ENCODE assay signal across 23 mouse cellular contexts in genomic region chr17:32376475-32376874, GRCm38 (mm10). TPM values are rescaled to one million over a fixed set of nuclear protein-coding genes. Genes with fewer than 3 reads are reported as not detected.
DNase-seq lines count a peak whose midpoint lies in the region; ATAC-seq lines count a peak whose summit lies in the region.
"Had no signal": no experiment of that assay in that cellular context is flagged by ENCODE, and none has a peak within 500 bp of the region (broad histone marks: within the 10 kb centered on the region; RNA-seq: fewer than 3 reads in every experiment).

No protein-coding gene starts in this region.

- DNase-seq in heart, adult 11 months: peak; percentile 85
- DNase-seq in liver: no peak
- DNase-seq in cerebellum, postnatal 10 days: no peak
- DNase-seq: cerebellum, adult 18-20 months; gastrocnemius, postnatal 25 days; kidney, adult 2 months; kidney, postnatal 10 days; left cerebral cortex, postnatal 4 days had no signal

- no peak overlapping the region for H3K27ac ChIP-seq in heart, embryonic 12.5 days (ENCODE audit: poor library complexity, severe bottlenecking)
- H3K27ac ChIP-seq in liver, embryonic 12.5 days: peak overlapping the region; percentile 27
- H3K27ac ChIP-seq in intestine, embryonic 16.5 days (ENCODE audit: low read length): no peak overlapping the region
- H3K27ac ChIP-seq in midbrain, embryonic 16.5 days (ENCODE audit: low read length): no peak overlapping the region
- H3K27ac ChIP-seq: forebrain, embryonic 10.5 days; hindbrain, postnatal 0 days; macrophage; midbrain, embryonic 10.5 days had no signal

- peaks cover 20% of the 10 kb centered on the region for H3K36me3 ChIP-seq in heart, embryonic 12.5 days
- peaks cover 21% of the 10 kb centered on the region for H3K36me3 ChIP-seq in liver, embryonic 12.5 days
- H3K36me3 ChIP-seq in intestine, embryonic 16.5 days (ENCODE audit: control insufficient read depth, insufficient read depth, low read length): no peaks in the 10 kb centered on the region
- H3K36me3 ChIP-seq in midbrain, embryonic 16.5 days (ENCODE audit: control insufficient read depth, insufficient read depth, low read length): peaks cover 22% of the 10 kb centered on the region
- H3K36me3 ChIP-seq: G1E had no signal

- 90% methylated on average over 15 of the region's 15 CpGs for WGBS in heart, embryonic 12.5 days
- 85% methylated on average over 15 of the region's 15 CpGs for WGBS in liver, embryonic 12.5 days (ENCODE audit: insufficient replicate concordance)
- 83% methylated on average over 15 of the region's 15 CpGs for WGBS in intestine, embryonic 16.5 days
- 87% methylated on average over 15 of the region's 15 CpGs for WGBS in midbrain, embryonic 16.5 days

- H3K9me3 ChIP-seq in heart, embryonic 12.5 days (replicated peaks): no peaks in the 10 kb centered on the region
- H3K9me3 ChIP-seq in liver, embryonic 12.5 days (replicated peaks): no peaks in the 10 kb centered on the region
- H3K9me3 ChIP-seq in intestine, embryonic 16.5 days (ENCODE audit: control insufficient read depth, low read length): no peaks in the 10 kb centered on the region
- no peaks in the 10 kb centered on the region for H3K9me3 ChIP-seq in midbrain, embryonic 16.5 days (replicated peaks; ENCODE audit: control insufficient read depth, low read length, poor library complexity, severe bottlenecking)
- H3K9me3 ChIP-seq: forebrain, embryonic 10.5 days; G1E; midbrain, embryonic 10.5 days had no signal

- no peak overlapping the region for H3K9ac ChIP-seq in heart, embryonic 12.5 days
- no peak overlapping the region for H3K9ac ChIP-seq in liver, embryonic 12.5 days
- H3K9ac ChIP-seq in intestine, embryonic 16.5 days (ENCODE audit: low read depth, low read length): no peak overlapping the region
- no peak overlapping the region for H3K9ac ChIP-seq in midbrain, embryonic 16.5 days (ENCODE audit: low read depth, low read length)

- H3K4me1 ChIP-seq in heart, embryonic 12.5 days (replicated peaks): no peaks in the 10 kb centered on the region
- peaks cover 19% of the 10 kb centered on the region for H3K4me1 ChIP-seq in liver, embryonic 12.5 days
- no peaks in the 10 kb centered on the region; the same call in 1 of the 2 replicates for H3K4me1 ChIP-seq in intestine, embryonic 16.5 days (ENCODE audit: control insufficient read depth, insufficient read depth, low read length)
- no peaks in the 10 kb centered on the region for H3K4me1 ChIP-seq in midbrain, embryonic 16.5 days (ENCODE audit: control insufficient read depth, insufficient read depth, low read length)

- H3K4me2 ChIP-seq in heart, embryonic 12.5 days: no peak overlapping the region
- no peak overlapping the region for H3K4me2 ChIP-seq in liver, embryonic 12.5 days
- no peak overlapping the region for H3K4me2 ChIP-seq in intestine, embryonic 16.5 days (ENCODE audit: low read depth, low read length)
- H3K4me2 ChIP-seq in midbrain, embryonic 16.5 days (ENCODE audit: low read length): no peak overlapping the region

- no peak overlapping the region for H3K4me3 ChIP-seq in heart, embryonic 12.5 days
- H3K4me3 ChIP-seq in liver, embryonic 12.5 days: no peak overlapping the region
- H3K4me3 ChIP-seq in intestine, embryonic 16.5 days (ENCODE audit: low read length): no peak overlapping the region
- no peak overlapping the region for H3K4me3 ChIP-seq in midbrain, embryonic 16.5 days (ENCODE audit: low read depth, low read length)
- H3K4me3 ChIP-seq: forebrain, embryonic 10.5 days; midbrain, embryonic 10.5 days had no signal

- no peak for ATAC-seq in heart, embryonic 12.5 days (ENCODE audit: insufficient number of reproducible peaks, low FRiP score)
- ATAC-seq in liver, embryonic 12.5 days: 0 out of 2 replicates have a peak, but pooled peaks have one; percentile 32
- peak; percentile 48 for ATAC-seq in intestine, embryonic 16.5 days
- ATAC-seq in midbrain, embryonic 16.5 days: no peak
- ATAC-seq: forebrain, embryonic 16.5 days; hindbrain, postnatal 0 days; Patski had no signal

- no peaks in the 10 kb centered on the region for H3K27me3 ChIP-seq in heart, embryonic 12.5 days (replicated peaks)
- H3K27me3 ChIP-seq in liver, embryonic 12.5 days (replicated peaks): no peaks in the 10 kb centered on the region
- H3K27me3 ChIP-seq in intestine, embryonic 16.5 days (replicated peaks; ENCODE audit: control insufficient read depth, insufficient read depth, low read length): no peaks in the 10 kb centered on the region
- H3K27me3 ChIP-seq in midbrain, embryonic 16.5 days (ENCODE audit: control insufficient read depth, insufficient read depth, low read depth, low read length): no peaks in the 10 kb centered on the region
- H3K27me3 ChIP-seq: Patski had no signal

RNA-seq across cellular contexts. Expression of gene Wiz, which starts 12.8 kb away (rescaled TPM):
- polyA plus RNA-seq in heart, embryonic 12.5 days (2016; fragmentation: Nextera tagmentation; extraction: Ambion mirVana): 23.7 and 23.9 TPM in 2 replicates
- polyA plus RNA-seq in liver, embryonic 12.5 days (2016; fragmentation: Nextera tagmentation; extraction: Ambion mirVana): 13.3 and 14.8 TPM in 2 replicates
- polyA plus RNA-seq in intestine, embryonic 16.5 days (2015; fragmentation: Nextera tagmentation; extraction: Ambion mirVana): 17.5 and 18.9 TPM in 2 replicates
- polyA plus RNA-seq in midbrain, embryonic 16.5 days (2015; fragmentation: Nextera tagmentation; extraction: Ambion mirVana): 41.3 and 41.4 TPM in 2 replicates

RNA-seq across cellular contexts. Expression of gene Akap8l, which starts 26.1 kb away (rescaled TPM):
- 79.4 and 84.6 TPM in 2 replicates for polyA plus RNA-seq in heart, embryonic 12.5 days (2016; fragmentation: Nextera tagmentation; extraction: Ambion mirVana)
- 49.7 and 50.1 TPM in 2 replicates for polyA plus RNA-seq in liver, embryonic 12.5 days (2016; fragmentation: Nextera tagmentation; extraction: Ambion mirVana)
- 66.3 and 73.0 TPM in 2 replicates for polyA plus RNA-seq in intestine, embryonic 16.5 days (2015; fragmentation: Nextera tagmentation; extraction: Ambion mirVana)
- 160 and 166 TPM in 2 replicates for polyA plus RNA-seq in midbrain, embryonic 16.5 days (2015; fragmentation: Nextera tagmentation; extraction: Ambion mirVana)

RNA-seq across cellular contexts. Expression of gene Rasal3, which starts 26.9 kb away (rescaled TPM):
- 0.66 and 0.95 TPM in 2 replicates for polyA plus RNA-seq in heart, embryonic 12.5 days (2016; fragmentation: Nextera tagmentation; extraction: Ambion mirVana)
- polyA plus RNA-seq in liver, embryonic 12.5 days (2016; fragmentation: Nextera tagmentation; extraction: Ambion mirVana): 7.2 and 8.1 TPM in 2 replicates
- 1.4 and 2.0 TPM in 2 replicates for polyA plus RNA-seq in intestine, embryonic 16.5 days (2015; fragmentation: Nextera tagmentation; extraction: Ambion mirVana)
- 0.55 and 1.0 TPM in 2 replicates for polyA plus RNA-seq in midbrain, embryonic 16.5 days (2015; fragmentation: Nextera tagmentation; extraction: Ambion mirVana)
- polyA plus RNA-seq: Patski had no signal

RNA-seq across cellular contexts. Expression of gene Pglyrp2, which starts 47.5 kb away (rescaled TPM):
- not detected in 2 replicates for polyA plus RNA-seq in heart, embryonic 12.5 days (2016; fragmentation: Nextera tagmentation; extraction: Ambion mirVana)
- polyA plus RNA-seq in liver, embryonic 12.5 days (2016; fragmentation: Nextera tagmentation; extraction: Ambion mirVana): 1.6 and 1.8 TPM in 2 replicates
- polyA plus RNA-seq in intestine, embryonic 16.5 days (2015; fragmentation: Nextera tagmentation; extraction: Ambion mirVana): 0.42 and 0.79 TPM in 2 replicates
- polyA plus RNA-seq in midbrain, embryonic 16.5 days (2015; fragmentation: Nextera tagmentation; extraction: Ambion mirVana): not detected in 2 replicates
- polyA plus RNA-seq: forebrain, embryonic 16.5 days; heart, postnatal 0 days; hindbrain, postnatal 0 days; lung, embryonic 16.5 days; macrophage; midbrain, embryonic 10.5 days; midbrain, postnatal 0 days; neural tube, embryonic 14.5 days; Patski had no signal

RNA-seq across cellular contexts. Expression of gene Akap8, which starts 55.4 kb away (rescaled TPM):
- 85.1 and 88.9 TPM in 2 replicates for polyA plus RNA-seq in heart, embryonic 12.5 days (2016; fragmentation: Nextera tagmentation; extraction: Ambion mirVana)
- 72.1 and 73.5 TPM in 2 replicates for polyA plus RNA-seq in liver, embryonic 12.5 days (2016; fragmentation: Nextera tagmentation; extraction: Ambion mirVana)
- 75.0 and 75.7 TPM in 2 replicates for polyA plus RNA-seq in intestine, embryonic 16.5 days (2015; fragmentation: Nextera tagmentation; extraction: Ambion mirVana)
- 101 and 109 TPM in 2 replicates for polyA plus RNA-seq in midbrain, embryonic 16.5 days (2015; fragmentation: Nextera tagmentation; extraction: Ambion mirVana)

Comparison
In these comparisons a context has a peak if more than half of its experiments do, and no peak if none do; other contexts are left out.
1. ATAC-seq: peak in liver, embryonic 12.5 days (single experiment) and intestine, embryonic 16.5 days (single experiment); none in heart, embryonic 12.5 days (single experiment) and midbrain, embryonic 16.5 days (single experiment).